Mouse (Mus musculus) forebrain, postnatal 0 days (tissue): ENCODE data around the gene Slc9a2. TPM values are rescaled to one million over a fixed set of nuclear protein-coding genes. Genes with fewer than 3 reads are reported as not detected.

Source experiments
- ATAC-seq: fragments of 200-750 bp; cut with Nextera tagmentation; 2 replicates; pipeline ENCODE4 v1.8.0; 2017; ENCODE audit warnings: mild to moderate bottlenecking, moderate library complexity
- DNase-seq: peaks from one replicate; pipeline ENCODE4 v3.0.0-alpha.2; 2015
- H3K27ac ChIP-seq: fragments of 300-500 bp; sonication (generic); 2 replicates; pipeline ENCODE4 v1.5.1; 2014; ENCODE audit warnings: low read depth, mild to moderate bottlenecking, antibody characterized with exemption, low read length, moderate library complexity, mixed read lengths
- H3K27me3 ChIP-seq: fragments of 300-500 bp; sonication (generic); 2 replicates; pipeline ENCODE4 v1.6.1; 2014; ENCODE audit warnings: mild to moderate bottlenecking, low read length, mixed read lengths; ENCODE audit not compliant: insufficient read depth
- H3K36me3 ChIP-seq: fragments of 300-500 bp; sonication (generic); 2 replicates; pipeline ENCODE4 v1.6.1; 2014; ENCODE audit warnings: mild to moderate bottlenecking, moderate library complexity; ENCODE audit not compliant: insufficient read depth
- H3K4me1 ChIP-seq: fragments of 300-500 bp; sonication (generic); 2 replicates; pipeline ENCODE4 v1.6.1; 2014; ENCODE audit warnings: antibody characterized with exemption; ENCODE audit not compliant: insufficient read depth
- H3K4me2 ChIP-seq: fragments of 300-500 bp; sonication (generic); 2 replicates; pipeline ENCODE4 v1.6.1; 2014; ENCODE audit warnings: low read depth, mild to moderate bottlenecking, moderate library complexity
- H3K4me3 ChIP-seq: fragments of 300-500 bp; sonication (generic); 2 replicates; pipeline ENCODE4 v1.5.1; 2014; ENCODE audit warnings: low read depth, low read length, mixed read lengths
- H3K9ac ChIP-seq: fragments of 300-500 bp; sonication (generic); 2 replicates; pipeline ENCODE4 v1.6.1; 2014; ENCODE audit warnings: mild to moderate bottlenecking
- H3K9me3 ChIP-seq: fragments of 300-500 bp; sonication (generic); 2 replicates; pipeline ENCODE4 v1.6.1; 2016; ENCODE audit warnings: low read length
- CTCF ChIP-seq: sonication (generic); IDR thresholded peaks from 2 replicates; pipeline ENCODE4 v1.5.1; 2016; ENCODE audit warnings: antibody characterized with exemption, control low read depth, low read depth
- WGBS: fragments of 180-500 bp; shearing (Covaris S2); extraction: QIAGEN DNeasy Blood & Tissue Kit; methylation state at CpG from one replicate; pipeline ENCODE4 v1.1.7; 2014; 5-methylcytosine and 5-hydroxymethylcytosine counted together
- polyA plus RNA-seq: library from polyadenylated mRNA; unstranded; fragments of >200 nt; fragmentation: Nextera tagmentation; extraction: Ambion mirVana; gene quantifications from 2 replicates; pipeline ENCODE4 v1.2.1, GENCODE M21; 2015
- total RNA-seq: library from RNA; depleted of rRNA; stranded (reverse); fragments of >200 nt; gene quantifications from 2 replicates; pipeline ENCODE4 v1.2.3, GENCODE M21; 2014

The Slc9a2 gene
- total and polyA plus RNA-seq, 2 experiments from 2014 or later = 0.57 to 1.6 TPM

- Histone ChIP-seq H3K9me3 (no peaks in the 10 kb centered on the region), H3K4me2 (no peak overlapping the region), H3K27me3 (no peaks in the 10 kb centered on the region), H3K36me3 (peaks cover 9% of the 10 kb centered on the region; the same call in 1 of the 2 replicates), H3K27ac (no peak overlapping the region), H3K4me3 (no peak overlapping the region), H3K4me1 (no peaks in the 10 kb centered on the region), H3K9ac (no peak overlapping the region)
- no peak for TF ChIP-seq CTCF
- ATAC-seq (no peak), DNase-seq (no peak)
- 89% methylated on average over 7 of the region's 7 CpGs for WGBS
Measured at GRCm38 (mm10) chr1:40771196-40771970, 91.0 kb downstream of the Slc9a2 start.

GRCm38 (mm10) chr1:40773234-40773633 lies 92.9 kb downstream of the Slc9a2 start:
- no peaks in the 10 kb centered on the region for H3K4me1 ChIP-seq
- no peak for DNase-seq
- H3K36me3 ChIP-seq = peaks cover 14% of the 10 kb centered on the region; the same call in 1 of the 2 replicates
- no peak for TF ChIP-seq CTCF
- H3K27me3 ChIP-seq = no peaks in the 10 kb centered on the region
- no peak for ATAC-seq
- H3K4me3 ChIP-seq = no peak overlapping the region
- no peak overlapping the region for H3K27ac ChIP-seq
- no peak overlapping the region for H3K4me2 ChIP-seq
- H3K9ac ChIP-seq = no peak overlapping the region
- H3K9me3 ChIP-seq = no peaks in the 10 kb centered on the region
- 91% methylated on average over 5 of the region's 5 CpGs for WGBS

- no peak for TF ChIP-seq CTCF
- DNase-seq (no peak), ATAC-seq (no peak)
- Histone ChIP-seq H3K4me1 (no peaks in the 10 kb centered on the region), H3K4me2 (no peak overlapping the region), H3K9ac (no peak overlapping the region), H3K9me3 (peaks cover 6% of the 10 kb centered on the region; the same call in 1 of the 2 replicates), H3K4me3 (no peak overlapping the region), H3K27ac (no peak overlapping the region), H3K27me3 (no peaks in the 10 kb centered on the region), H3K36me3 (peaks cover 19% of the 10 kb centered on the region)
- WGBS = 93% methylated on average over 10 of the region's 10 CpGs
Measured at GRCm38 (mm10) chr1:40774040-40774439, 93.7 kb downstream of the Slc9a2 start.

GRCm38 (mm10) chr1:40776102-40776501 lies 95.7 kb downstream of the Slc9a2 start:
- Histone ChIP-seq H3K27ac (no peak overlapping the region), H3K27me3 (no peaks in the 10 kb centered on the region), H3K4me3 (no peak overlapping the region), H3K9ac (no peak overlapping the region), H3K9me3 (peaks cover 15% of the 10 kb centered on the region), H3K36me3 (peaks cover 36% of the 10 kb centered on the region), H3K4me1 (no peaks in the 10 kb centered on the region), H3K4me2 (no peak overlapping the region)
- DNase-seq (no peak), ATAC-seq (no peak)
- TF ChIP-seq CTCF = no peak
- WGBS = 78% methylated on average over 2 of the region's 2 CpGs

GRCm38 (mm10) chr1:40776763-40777162 lies 96.4 kb downstream of the Slc9a2 start:
- Histone ChIP-seq H3K4me1 (no peaks in the 10 kb centered on the region), H3K4me3 (no peak overlapping the region), H3K9me3 (peaks cover 15% of the 10 kb centered on the region), H3K9ac (no peak overlapping the region), H3K4me2 (no peak overlapping the region), H3K36me3 (peaks cover 36% of the 10 kb centered on the region), H3K27me3 (no peaks in the 10 kb centered on the region), H3K27ac (no peak overlapping the region)
- no peak for DNase-seq
- ATAC-seq = no peak
- TF ChIP-seq CTCF = no peak
- 91% methylated on average over 3 of the region's 3 CpGs for WGBS

GRCm38 (mm10) chr1:40783450-40783849 lies 103.1 kb downstream of the Slc9a2 start:
- H3K27ac ChIP-seq = no peak overlapping the region
- WGBS = 97% methylated on average over 7 of the region's 7 CpGs
- no peak for TF ChIP-seq CTCF
- no peak overlapping the region for H3K4me2 ChIP-seq
- no peak overlapping the region for H3K9ac ChIP-seq
- no peak overlapping the region for H3K4me3 ChIP-seq
- DNase-seq = no peak
- H3K36me3 ChIP-seq = peaks cover 40% of the 10 kb centered on the region
- H3K9me3 ChIP-seq = peaks cover 14% of the 10 kb centered on the region
- no peak for ATAC-seq
- H3K27me3 ChIP-seq = no peaks in the 10 kb centered on the region
- no peaks in the 10 kb centered on the region for H3K4me1 ChIP-seq

GRCm38 (mm10) chr1:40784306-40784705 lies 103.9 kb downstream of the Slc9a2 start:
- ATAC-seq = no peak

More at GRCm38 (mm10) chr1:40784306-40784705, 103.9 kb downstream of the Slc9a2 start:
- Histone ChIP-seq H3K4me1 (no peaks in the 10 kb centered on the region), H3K36me3 (peaks cover 34% of the 10 kb centered on the region), H3K9ac (no peak overlapping the region), H3K4me2 (no peak overlapping the region), H3K27me3 (no peaks in the 10 kb centered on the region), H3K4me3 (no peak overlapping the region), H3K27ac (no peak overlapping the region), H3K9me3 (peaks cover 6% of the 10 kb centered on the region)
- 91% methylated on average over 9 of the region's 9 CpGs for WGBS
- TF ChIP-seq CTCF = no peak
- no peak for DNase-seq
